Mouse (Mus musculus) gastrocnemius, postnatal 36 days (tissue): ENCODE results near the gene Dpysl5. TPM values are rescaled to one million over a fixed set of nuclear protein-coding genes. Genes with fewer than 3 reads are reported as not detected.
"Not testable (repeated sequence)": the region's sequence is repeated elsewhere in the genome, so short reads cannot be mapped to it uniquely, and the experiment has no call there.

Experiments used
- DNase-seq, 2 experiments: peaks; one replicate each; pipeline ENCODE4 v3.0.0; 2022
- intact Hi-C: fragments of 180-260 bp; cut with DNase I; formaldehyde crosslinking; loops from one replicate; pipeline ENCODE4 v1.15.1; 2025
- total RNA-seq, 2 experiments: library from RNA; stranded (reverse); gene quantifications; 2 replicates each; pipeline ENCODE4 v1.2.3; 2021

Gene Dpysl5
- total RNA-seq, 2 experiments from 2014 or later: 1.4 to 2.2 TPM

- DNase-seq, intact Hi-C loops: not testable (repeated sequence)
Observed at GRCm38 (mm10) chr5:30701373-30701772, 10.0 kb upstream of the Dpysl5 start.

- no peak for DNase-seq
- intact Hi-C loops: no loop called here
Observed at GRCm38 (mm10) chr5:30701866-30702265, 9.5 kb upstream of the Dpysl5 start.

GRCm38 (mm10) chr5:30709744-30710383 lies 1.5 kb upstream of the Dpysl5 start:
- intact Hi-C loops: loop anchor here (1.0 to 5.0 kb wide), 3 partner anchors 65 to 197 kb away; partner anchors contain the start of gene Ost4
- DNase-seq: peak; percentile 36 to 58

- intact Hi-C loops: loop anchor here (2.0 to 5.0 kb wide), 2 partner anchors 64 to 197 kb away; partner anchors contain the start of gene Ost4
- DNase-seq: no peak
Observed at GRCm38 (mm10) chr5:30710486-30710885, 878 bp upstream of the Dpysl5 start.

GRCm38 (mm10) chr5:30712002-30712390 lies 632 bp downstream of the Dpysl5 start:
- no peak for DNase-seq
- intact Hi-C loops: loop anchor here (5.0 kb wide), 1 partner anchor 195 kb away; the partner anchor contains the start of gene Ost4

GRCm38 (mm10) chr5:30712441-30713298 lies 1.3 kb downstream of the Dpysl5 start:
- DNase-seq: no peak
- intact Hi-C loops: loop anchor here (5.0 kb wide), 1 partner anchor 195 kb away; the partner anchor contains the start of gene Ost4

GRCm38 (mm10) chr5:30713299-30713675 lies 1.9 kb downstream of the Dpysl5 start:
- no peak for DNase-seq
- intact Hi-C loops: loop anchor here (5.0 kb wide), 1 partner anchor 194 kb away; the partner anchor contains the start of gene Ost4

- intact Hi-C loops: loop anchor here (5.0 kb wide), 1 partner anchor 194 kb away; the partner anchor contains the start of gene Ost4
- DNase-seq: no peak
Observed at GRCm38 (mm10) chr5:30713691-30714090, 2.3 kb downstream of the Dpysl5 start.

- DNase-seq: no peak
- intact Hi-C loops: no loop called here
Observed at GRCm38 (mm10) chr5:30716311-30716710, 4.9 kb downstream of the Dpysl5 start.

- intact Hi-C loops: no loop called here
- no peak for DNase-seq
Observed at GRCm38 (mm10) chr5:30717506-30717905, 6.1 kb downstream of the Dpysl5 start.

GRCm38 (mm10) chr5:30717991-30718703 lies 6.8 kb downstream of the Dpysl5 start:
- intact Hi-C loops: no loop called here
- DNase-seq: no peak

- DNase-seq: no peak
- intact Hi-C loops: no loop called here
Observed at GRCm38 (mm10) chr5:30721935-30722334, 10.6 kb downstream of the Dpysl5 start.

- intact Hi-C loops: no loop called here
- no peak for DNase-seq
Observed at GRCm38 (mm10) chr5:30726151-30726693, 14.9 kb downstream of the Dpysl5 start.

GRCm38 (mm10) chr5:30732511-30732910 lies 21.1 kb downstream of the Dpysl5 start:
- intact Hi-C loops: no loop called here
- DNase-seq: no peak

GRCm38 (mm10) chr5:30734666-30735065 lies 23.3 kb downstream of the Dpysl5 start:
- no peak for DNase-seq
- intact Hi-C loops: no loop called here

- no peak for DNase-seq
- intact Hi-C loops: no loop called here
Observed at GRCm38 (mm10) chr5:30738127-30738828, 26.9 kb downstream of the Dpysl5 start.

- intact Hi-C loops: no loop called here
- DNase-seq: no peak
Observed at GRCm38 (mm10) chr5:30739595-30739994, 28.2 kb downstream of the Dpysl5 start.

GRCm38 (mm10) chr5:30749582-30750311 lies 38.4 kb downstream of the Dpysl5 start:
- intact Hi-C loops: no loop called here
- no peak for DNase-seq

- intact Hi-C loops: no loop called here
- DNase-seq: peak in 1 of 2 experiments; percentile 28
Observed at GRCm38 (mm10) chr5:30751071-30751470, 39.7 kb downstream of the Dpysl5 start.
